In genomic region chr9:58249592-58250192, GRCm38 (mm10) we compare ENCODE assay signal across 8 mouse cellular contexts. TPM values are rescaled to one million over a fixed set of nuclear protein-coding genes. Genes with fewer than 3 reads are reported as not detected.
DNase-seq lines count a peak whose midpoint lies in the region; ATAC-seq and TF ChIP-seq lines count a peak whose summit lies in the region.

Pml (minus strand) TSS chr9:58249786.

- WGBS in forebrain, embryonic 14.5 days, result 2% methylated on average over 16 of the region's 16 CpGs
- under 1% methylated on average over 16 of the region's 16 CpGs for WGBS in lung, embryonic 15.5 days

- no peak; the same call in 1 of the 2 replicates for ATAC-seq in forebrain, embryonic 14.5 days
- ATAC-seq in lung, embryonic 15.5 days (ENCODE audit: borderline replicate concordance, extremely low read depth, low FRiP score, low TSS enrichment), result peak; percentile 77; the same call in 1 of the 2 replicates

- TF ChIP-seq CTCF in ES-Bruce4 (IDR thresholded peaks at IDR 0.05; ENCODE audit: low read depth, low read length), result peak; percentile 1

- H3K9me3 ChIP-seq in ES-Bruce4 (replicated peaks; ENCODE audit: control insufficient read depth, insufficient read depth, low read length, poor library complexity, severe bottlenecking), result no peaks in the 10 kb centered on the region
- H3K9me3 ChIP-seq in forebrain, embryonic 14.5 days (replicated peaks; ENCODE audit: control insufficient read depth, low read length), result no peaks in the 10 kb centered on the region
- H3K9me3 ChIP-seq in lung, embryonic 15.5 days, result no peaks in the 10 kb centered on the region

- no peaks in the 10 kb centered on the region for H3K27me3 ChIP-seq in ES-Bruce4 (ENCODE audit: control insufficient read depth, insufficient read depth, low read length, poor library complexity, severe bottlenecking)
- no peaks in the 10 kb centered on the region for H3K27me3 ChIP-seq in forebrain, embryonic 14.5 days (replicated peaks; ENCODE audit: control insufficient read depth, insufficient read depth, low read length)
- H3K27me3 ChIP-seq in lung, embryonic 15.5 days, result no peaks in the 10 kb centered on the region

- TF ChIP-seq POLR2A in ES-Bruce4 (IDR thresholded peaks at IDR 0.05; ENCODE audit: insufficient read depth, low read length), result peak; percentile 18

- peak within 1 kb of the TSS; percentile 96 for H3K27ac ChIP-seq in ES-Bruce4 (ENCODE audit: insufficient read depth, low read length)
- H3K27ac ChIP-seq in forebrain, embryonic 14.5 days (ENCODE audit: low read depth, low read length), result peak within 1 kb of the TSS; percentile 35; the same call in 1 of the 2 replicates
- peak within 1 kb of the TSS; percentile 96 for H3K27ac ChIP-seq in lung, embryonic 15.5 days

- H3K36me3 ChIP-seq in ES-Bruce4 (ENCODE audit: control insufficient read depth, insufficient read depth, low read length, poor library complexity, severe bottlenecking), result peaks cover 14% of the 10 kb centered on the region
- no peaks in the 10 kb centered on the region for H3K36me3 ChIP-seq in forebrain, embryonic 14.5 days (ENCODE audit: control insufficient read depth, insufficient read depth, low read length)
- peaks cover 3% of the 10 kb centered on the region; the same call in 1 of the 2 replicates for H3K36me3 ChIP-seq in lung, embryonic 15.5 days

- peak within 1 kb of the TSS; percentile 84 for H3K4me3 ChIP-seq in ES-Bruce4 (ENCODE audit: low read depth, low read length)
- H3K4me3 ChIP-seq in forebrain, embryonic 14.5 days (ENCODE audit: low read depth, low read length), result peak within 1 kb of the TSS; percentile 41
- peak within 1 kb of the TSS; percentile 60 for H3K4me3 ChIP-seq in lung, embryonic 15.5 days

- H3K4me1 ChIP-seq in ES-Bruce4 (ENCODE audit: control insufficient read depth, insufficient read depth, low read length), result no peaks in the 10 kb centered on the region
- H3K4me1 ChIP-seq in forebrain, embryonic 14.5 days (ENCODE audit: control insufficient read depth, insufficient read depth, low read length), result peaks cover 9% of the 10 kb centered on the region
- peaks cover 43% of the 10 kb centered on the region for H3K4me1 ChIP-seq in lung, embryonic 15.5 days

- H3K9ac ChIP-seq in ES-Bruce4 (ENCODE audit: low read depth, poor library complexity, severe bottlenecking), result peak within 1 kb of the TSS; percentile 89
- peak within 1 kb of the TSS; percentile 54 for H3K9ac ChIP-seq in forebrain, embryonic 14.5 days (ENCODE audit: low read length)
- peak within 1 kb of the TSS; percentile 72 for H3K9ac ChIP-seq in lung, embryonic 15.5 days

- intact Hi-C loops in heart, postnatal 36 days (cut with DNase I), result loop anchor here (10.0 kb wide), 1 partner anchor 485 kb away; the partner anchor contains the start of gene Clk3

- H3K4me2 ChIP-seq in forebrain, embryonic 14.5 days (ENCODE audit: low read length), result peak within 1 kb of the TSS; percentile 63
- H3K4me2 ChIP-seq in lung, embryonic 15.5 days, result peak within 1 kb of the TSS; percentile 70

- 0 out of 2 replicates have a peak, but pooled peaks have one; percentile 65 for TF ChIP-seq EP300 in ES-Bruce4 (IDR thresholded peaks at IDR 0.05; ENCODE audit: insufficient read depth, low read depth, low read length)

- DNase-seq in c-Kit-positive CD71-positive TER-119-positive erythroid progenitor cells, embryonic 14.5 days (ENCODE audit: low spot score), result peak; percentile 78
- peak; percentile 67 for DNase-seq in forebrain, embryonic 14.5 days (ENCODE audit: low spot score)
- DNase-seq in heart, postnatal 36 days, result peak; percentile 76 to 79
- DNase-seq in layer of hippocampus, adult 18-20 months (ENCODE audit: low spot score in 2 of 2), result peak; percentile 43 to 67
- peak; percentile 70 for DNase-seq in ovary, adult 18-20 months (ENCODE audit: low spot score)
- peak; percentile 61 to 73 for DNase-seq in thymus, postnatal 10 days (ENCODE audit: low spot score in 2 of 2)

RNA-seq across cellular contexts. Expression of gene Pml, which starts in this region (rescaled TPM):
- polyA plus RNA-seq in ES-Bruce4 (2011; ENCODE audit: insufficient read depth, insufficient read length, low read depth, missing spikeins), result 198 and 200 TPM in 2 replicates
- 5.3 and 6.0 TPM in 2 replicates for polyA plus RNA-seq in forebrain, embryonic 14.5 days (2014; fragmentation: Nextera tagmentation; extraction: Ambion mirVana)
- 1 to 10 TPM; 8.3 to 9.5 TPM for total RNA-seq in heart, postnatal 36 days (2021)
- 10 to 100 TPM; 13.2 to 15.8 TPM for total RNA-seq in layer of hippocampus, adult 18-20 months (2021)
- 19.6 and 20.2 TPM in 2 replicates for polyA plus RNA-seq in lung, embryonic 15.5 days (2015; fragmentation: Nextera tagmentation; extraction: Ambion mirVana)

Comparison
In these comparisons a context has a peak if more than half of its experiments do, and no peak if none do; other contexts are left out.
1. H3K27ac ChIP-seq: peak in every context shown above with its lines; median percentile 96 in ES-Bruce4; 96 in lung, embryonic 15.5 days; 35 in forebrain, embryonic 14.5 days.